In the genomic region with DNA sequence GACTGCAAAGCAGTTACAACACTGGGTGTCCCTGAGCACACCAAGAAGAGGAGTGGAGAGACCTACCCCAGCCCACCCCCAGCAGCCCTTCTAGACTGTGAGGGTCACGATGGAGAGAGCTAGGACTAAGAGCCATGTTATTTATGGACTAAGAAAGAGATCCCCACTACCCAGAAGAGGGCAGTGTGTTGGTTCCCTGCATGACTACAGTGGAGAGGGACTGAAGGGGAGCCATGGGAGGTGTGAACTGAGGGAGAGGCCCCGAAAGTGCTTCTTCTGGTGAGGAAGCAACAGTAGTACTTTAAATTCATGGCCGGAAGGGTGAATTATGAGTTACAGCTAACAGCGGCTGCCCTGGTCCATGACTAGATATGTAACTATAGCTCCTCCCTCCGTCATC, we compare ENCODE assay signal across 15 mouse cellular contexts. TPM values are rescaled to one million over a fixed set of nuclear protein-coding genes. Genes with fewer than 3 reads are reported as not detected.
DNase-seq lines count a peak whose midpoint lies in the region; ATAC-seq lines count a peak whose summit lies in the region.
"Had no signal": no experiment of that assay in that cellular context is flagged by ENCODE, and none has a peak within 500 bp of the region (broad histone marks: within the 10 kb centered on the region; RNA-seq: fewer than 3 reads in every experiment).

No protein-coding gene starts in this region.

- no peaks in the 10 kb centered on the region for H3K36me3 ChIP-seq in hindbrain, embryonic 15.5 days
- H3K36me3 ChIP-seq in hindbrain, embryonic 10.5 days = no peaks in the 10 kb centered on the region
- peaks cover 47% of the 10 kb centered on the region for H3K36me3 ChIP-seq in megakaryocyte, embryonic 14.5 days (replicated peaks; ENCODE audit: low read length)
- no peaks in the 10 kb centered on the region; the same call in 1 of the 2 replicates for H3K36me3 ChIP-seq in intestine, embryonic 14.5 days (ENCODE audit: control insufficient read depth, insufficient read depth, low read length)
- H3K36me3 ChIP-seq in stomach, embryonic 15.5 days = no peaks in the 10 kb centered on the region
- H3K36me3 ChIP-seq: limb, embryonic 12.5 days had no signal

- H3K9me3 ChIP-seq in hindbrain, embryonic 15.5 days = no peaks in the 10 kb centered on the region
- no peaks in the 10 kb centered on the region for H3K9me3 ChIP-seq in hindbrain, embryonic 10.5 days
- H3K9me3 ChIP-seq in megakaryocyte, embryonic 14.5 days = no peaks in the 10 kb centered on the region
- no peaks in the 10 kb centered on the region for H3K9me3 ChIP-seq in intestine, embryonic 14.5 days (ENCODE audit: control insufficient read depth, low read length)
- H3K9me3 ChIP-seq in stomach, embryonic 15.5 days = no peaks in the 10 kb centered on the region
- H3K9me3 ChIP-seq: heart, embryonic 13.5 days; limb, embryonic 12.5 days had no signal

- peak overlapping the region; percentile 24 for H3K4me2 ChIP-seq in hindbrain, embryonic 15.5 days
- H3K4me2 ChIP-seq in intestine, embryonic 14.5 days (ENCODE audit: low read length) = peak overlapping the region; percentile 21; the same call in 1 of the 2 replicates
- H3K4me2 ChIP-seq in stomach, embryonic 15.5 days = peak overlapping the region; percentile 42
- H3K4me2 ChIP-seq: heart, embryonic 13.5 days; limb, embryonic 12.5 days had no signal

- no peaks in the 10 kb centered on the region for H3K27me3 ChIP-seq in hindbrain, embryonic 15.5 days
- no peaks in the 10 kb centered on the region for H3K27me3 ChIP-seq in hindbrain, embryonic 10.5 days (ENCODE audit: insufficient read depth, poor library complexity, severe bottlenecking)
- H3K27me3 ChIP-seq in megakaryocyte, embryonic 14.5 days (replicated peaks) = no peaks in the 10 kb centered on the region
- H3K27me3 ChIP-seq in intestine, embryonic 14.5 days (replicated peaks; ENCODE audit: control insufficient read depth, insufficient read depth, low read length) = no peaks in the 10 kb centered on the region
- no peaks in the 10 kb centered on the region for H3K27me3 ChIP-seq in stomach, embryonic 15.5 days (replicated peaks)
- H3K27me3 ChIP-seq: heart, embryonic 13.5 days; limb, embryonic 12.5 days had no signal

- WGBS in hindbrain, embryonic 15.5 days = 80% methylated on average over 5 of the region's 5 CpGs
- 85% methylated on average over 5 of the region's 5 CpGs for WGBS in hindbrain, embryonic 10.5 days
- WGBS in intestine, embryonic 14.5 days = 74% methylated on average over 5 of the region's 5 CpGs
- WGBS in stomach, embryonic 15.5 days = 75% methylated on average over 5 of the region's 5 CpGs

- no peak overlapping the region for H3K27ac ChIP-seq in hindbrain, embryonic 15.5 days (replicated peaks)
- no peak overlapping the region for H3K27ac ChIP-seq in hindbrain, embryonic 10.5 days
- no peak overlapping the region for H3K27ac ChIP-seq in intestine, embryonic 14.5 days (ENCODE audit: low read depth)
- H3K27ac ChIP-seq in stomach, embryonic 15.5 days = no peak overlapping the region
- H3K27ac ChIP-seq: heart, embryonic 13.5 days; limb, embryonic 12.5 days; macrophage had no signal

- ATAC-seq in hindbrain, embryonic 15.5 days (ENCODE audit: low FRiP score, low read depth) = no peak
- no peak for ATAC-seq in megakaryocyte, adult 5-6 weeks (ENCODE audit: poor library complexity, severe bottlenecking)
- ATAC-seq in intestine, embryonic 14.5 days (replicated peaks; ENCODE audit: low FRiP score, low TSS enrichment, low read depth) = no peak
- no peak for ATAC-seq in stomach, embryonic 15.5 days (ENCODE audit: insufficient read depth, low FRiP score, low read depth)

- no peak overlapping the region for H3K4me3 ChIP-seq in hindbrain, embryonic 15.5 days
- no peak overlapping the region for H3K4me3 ChIP-seq in hindbrain, embryonic 10.5 days
- peak overlapping the region; percentile 9 for H3K4me3 ChIP-seq in megakaryocyte, embryonic 14.5 days (replicated peaks)
- no peak overlapping the region for H3K4me3 ChIP-seq in intestine, embryonic 14.5 days (ENCODE audit: low read depth, low read length)
- no peak overlapping the region for H3K4me3 ChIP-seq in stomach, embryonic 15.5 days (replicated peaks)
- H3K4me3 ChIP-seq: heart, embryonic 13.5 days; limb, embryonic 12.5 days; myocyte had no signal

- peaks cover 70% of the 10 kb centered on the region for H3K4me1 ChIP-seq in hindbrain, embryonic 15.5 days (replicated peaks)
- H3K4me1 ChIP-seq in hindbrain, embryonic 10.5 days (replicated peaks) = peaks cover 67% of the 10 kb centered on the region
- H3K4me1 ChIP-seq in megakaryocyte, embryonic 14.5 days = peaks cover 78% of the 10 kb centered on the region
- H3K4me1 ChIP-seq in intestine, embryonic 14.5 days (replicated peaks; ENCODE audit: control insufficient read depth, insufficient read depth, low read length) = peaks cover 65% of the 10 kb centered on the region
- peaks cover 63% of the 10 kb centered on the region for H3K4me1 ChIP-seq in stomach, embryonic 15.5 days

- no peak overlapping the region for H3K9ac ChIP-seq in hindbrain, embryonic 15.5 days
- H3K9ac ChIP-seq in intestine, embryonic 14.5 days (ENCODE audit: low read length) = no peak overlapping the region
- no peak overlapping the region for H3K9ac ChIP-seq in stomach, embryonic 15.5 days
- H3K9ac ChIP-seq: heart, embryonic 13.5 days; limb, embryonic 12.5 days had no signal

- DNase-seq in hindbrain, embryonic 10.5 days (ENCODE audit: low spot score) = no peak
- no peak for DNase-seq in intestine, embryonic 14.5 days (ENCODE audit: low spot score)
- no peak for DNase-seq in urinary bladder, adult 2 months (ENCODE audit: low spot score)
- no peak for DNase-seq in adrenal gland, adult 2 months
- DNase-seq: adrenal gland, postnatal 14 days; kidney, adult 8-10 months; right cerebral cortex, adult 18-20 months had no signal

RNA-seq across cellular contexts. Expression of a gene that starts 4.9 kb away (rescaled TPM):
- polyA plus RNA-seq in hindbrain, embryonic 15.5 days (2015; fragmentation: Nextera tagmentation; extraction: Ambion mirVana) = 47.5 and 50.7 TPM in 2 replicates
- 12.6 and 16.1 TPM in 2 replicates for polyA plus RNA-seq in hindbrain, embryonic 10.5 days (2016; fragmentation: Nextera tagmentation; extraction: Ambion mirVana)
- polyA plus RNA-seq in megakaryocyte, embryonic 14.5 days (2012; ENCODE audit: insufficient read depth, low replicate concordance) = 3.9 and 4.2 TPM in 2 replicates
- 67.7 and 93.8 TPM in 2 replicates for total RNA-seq in megakaryocyte, adult 5-6 weeks (2015)
- 56.5 and 69.6 TPM in 2 replicates for total RNA-seq in megakaryocyte, adult 5-6 weeks (2017)
- 52.6 and 57.4 TPM in 2 replicates for polyA plus RNA-seq in intestine, embryonic 14.5 days (2014; fragmentation: Nextera tagmentation; extraction: Ambion mirVana)
- 49.6 and 55.0 TPM in 2 replicates for polyA plus RNA-seq in stomach, embryonic 15.5 days (2015; fragmentation: Nextera tagmentation; extraction: Ambion mirVana)
- polyA plus RNA-seq in urinary bladder, adult 2 months (2012; rRNA removed) = 30.9 and 49.8 TPM in 2 replicates
- 100 to 1,000 TPM in 1 of 2 experiments, 10 to 100 TPM in 1; 71.0 to 125 TPM for total RNA-seq in adrenal gland, adult 2 months (2021)
- polyA plus RNA-seq in adrenal gland, adult 2 months (2012; rRNA removed) = 12.0 and 13.4 TPM in 2 replicates
